Mouse (Mus musculus) liver, adult (tissue): ENCODE measurements around the gene Gbx2.

Source experiments
- GATA4 ChIP-seq: IDR thresholded peaks from 2 replicates; pipeline ENCODE4 v1.6.1; 2014; ENCODE audit warnings: mild to moderate bottlenecking, low read length; ENCODE audit not compliant: insufficient replicate concordance

The Gbx2 gene

GRCm38 (mm10) chr1:89940961-89941524, 10.1 kb upstream of the Gbx2 start:
- TF ChIP-seq GATA4, result no peak

- no peak for TF ChIP-seq GATA4
These were observed 9.2 kb upstream of the Gbx2 start for GRCm38 (mm10) chr1:89939981-89940726.

DNA sequence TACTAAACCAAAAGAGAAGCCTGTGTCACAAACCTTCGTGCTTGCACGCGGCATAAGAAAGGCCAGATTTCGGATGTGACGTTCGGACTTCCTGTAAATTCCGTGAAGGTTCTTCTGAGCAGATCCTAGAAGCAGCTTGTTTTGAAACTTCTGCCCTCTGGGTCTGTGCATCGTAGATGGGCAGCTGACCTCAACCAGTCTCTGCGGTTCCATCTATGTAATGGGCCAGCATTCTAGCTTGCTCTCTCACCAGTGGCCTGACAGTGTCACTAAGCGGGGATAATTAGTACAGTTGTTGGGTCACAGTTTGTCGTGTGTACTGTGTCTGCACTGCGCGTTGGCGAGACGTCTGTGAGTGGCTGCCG, 8.6 kb upstream of the Gbx2 start:
- no peak for TF ChIP-seq GATA4

GRCm38 (mm10) chr1:89938884-89939595, 8.1 kb upstream of the Gbx2 start:
- TF ChIP-seq GATA4, result no peak

GRCm38 (mm10) chr1:89935493-89936348, 4.7 kb upstream of the Gbx2 start:
- no peak for TF ChIP-seq GATA4

DNA sequence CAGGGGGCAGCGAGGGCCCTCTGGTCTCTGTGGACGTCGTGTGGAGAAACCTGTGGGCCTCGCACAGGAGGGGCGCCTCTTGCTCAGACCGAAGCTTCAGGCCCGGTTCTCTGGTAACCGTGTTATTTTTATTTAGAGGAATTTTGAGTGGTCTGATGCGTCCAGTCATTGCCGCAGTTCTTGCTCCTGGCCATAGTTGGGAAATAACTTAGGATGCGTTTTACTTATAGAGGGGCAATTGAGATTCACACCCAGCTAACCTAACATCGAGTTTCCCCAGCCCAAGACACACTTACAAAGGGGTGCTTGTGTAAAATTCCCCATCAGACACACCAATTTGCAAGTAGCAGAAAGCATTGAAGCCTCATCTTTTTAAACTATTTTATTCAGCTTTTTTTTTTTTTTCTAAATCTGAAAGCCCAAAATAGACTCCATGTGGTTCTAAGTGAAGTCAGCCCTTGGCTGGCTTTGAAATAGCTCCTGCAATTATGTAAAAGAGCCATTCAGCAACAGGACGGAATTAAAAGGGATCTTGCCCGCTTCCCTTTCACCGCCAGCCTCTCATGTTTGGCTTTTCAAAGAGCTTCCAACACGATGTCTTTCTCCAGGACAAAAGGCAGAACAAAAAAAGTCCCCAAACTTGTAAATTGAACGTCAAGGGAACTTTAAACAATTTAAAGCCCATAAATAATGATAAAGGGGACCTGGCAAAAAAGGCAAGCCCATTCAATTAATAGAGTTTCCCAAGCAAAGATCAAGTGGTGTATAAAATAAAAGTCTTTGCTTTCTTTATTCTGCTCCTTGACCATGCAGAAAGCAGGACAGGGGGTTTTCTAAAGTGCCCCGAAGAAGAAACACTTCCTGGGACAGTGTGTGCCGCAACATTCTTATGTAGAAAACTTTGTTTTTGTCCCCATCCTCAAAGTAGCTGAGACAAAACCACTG, 3.6 kb upstream of the Gbx2 start:
- no peak for TF ChIP-seq GATA4

DNA sequence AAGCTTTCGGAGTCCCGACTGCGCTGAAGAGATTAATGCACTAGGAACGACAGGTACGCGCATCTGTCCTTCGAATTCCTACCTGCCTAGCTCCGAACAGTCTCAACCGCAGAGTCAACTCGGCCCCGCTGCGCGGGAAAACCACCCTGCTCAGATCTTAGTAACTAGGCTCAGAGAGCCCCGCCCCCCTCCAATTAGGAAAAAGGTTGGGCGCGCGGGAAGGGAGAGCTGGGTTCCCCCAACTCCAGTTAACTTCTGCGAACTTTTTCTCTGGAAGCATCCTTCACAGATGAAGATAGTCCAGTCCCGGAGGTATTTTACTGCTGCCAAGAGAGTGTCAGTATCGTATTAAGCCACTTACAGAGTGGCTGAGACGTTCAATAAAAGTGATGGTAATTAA, 2.8 kb upstream of the Gbx2 start:
- TF ChIP-seq GATA4, result no peak

DNA sequence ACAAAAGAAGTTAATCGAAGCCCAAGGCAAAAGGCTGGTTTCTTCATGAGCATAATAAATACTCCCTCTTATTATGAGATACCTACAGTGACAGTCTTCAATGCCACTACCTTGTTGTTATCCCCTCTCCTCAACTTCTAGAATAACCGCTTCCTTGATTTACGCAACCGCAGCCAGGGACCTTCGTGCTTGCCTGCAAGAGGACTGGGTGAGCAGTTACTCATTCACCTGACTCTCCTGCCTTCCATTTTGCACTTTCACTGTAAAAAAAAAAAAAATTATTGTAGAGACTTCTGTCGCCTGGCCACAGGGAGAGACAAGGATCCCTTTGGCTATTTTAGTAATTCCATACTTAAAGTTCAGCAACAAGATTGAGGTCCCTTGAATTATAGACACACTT, 2.0 kb upstream of the Gbx2 start:
- TF ChIP-seq GATA4, result no peak

DNA sequence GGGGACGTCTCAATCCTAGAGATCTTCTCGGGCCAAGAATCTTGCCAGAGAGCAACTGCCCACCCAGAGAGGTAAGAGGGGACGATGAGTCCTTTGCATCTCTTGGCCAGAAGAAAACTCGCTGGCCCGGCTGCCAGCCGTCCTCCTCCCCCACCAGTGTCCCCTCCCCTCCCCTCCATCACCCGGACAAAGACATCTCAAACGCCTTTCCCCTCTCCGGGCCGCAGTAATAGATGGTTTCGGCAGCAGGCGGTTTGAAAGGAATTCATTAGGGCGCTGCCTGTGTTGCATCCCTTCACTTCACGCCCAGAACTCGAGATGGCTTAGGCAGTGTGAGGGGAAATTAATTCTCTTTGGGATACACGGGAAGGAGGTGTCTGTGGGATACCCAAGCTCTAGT, 1.6 kb upstream of the Gbx2 start:
- no peak for TF ChIP-seq GATA4

DNA sequence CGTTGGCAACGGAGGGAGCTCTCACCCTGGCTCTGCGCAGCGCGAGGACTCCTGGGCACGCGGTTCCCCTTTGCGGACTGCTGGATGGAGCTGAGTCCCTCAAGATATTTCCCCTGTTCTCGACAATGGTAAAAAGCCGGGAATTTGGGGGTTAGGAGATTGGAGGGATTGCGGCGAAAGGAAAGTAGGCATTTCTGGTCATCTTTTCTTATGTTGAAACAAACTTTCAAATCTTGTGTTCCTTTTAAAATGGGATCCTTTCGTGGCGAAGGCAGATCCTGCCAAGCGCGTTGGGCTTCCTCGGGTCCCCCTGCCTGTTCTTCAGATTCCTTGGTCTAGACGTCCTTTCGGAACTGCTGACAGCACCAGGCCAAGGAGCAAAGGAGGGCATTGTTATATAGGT, 1.0 kb upstream of the Gbx2 start:
- no peak for TF ChIP-seq GATA4

DNA sequence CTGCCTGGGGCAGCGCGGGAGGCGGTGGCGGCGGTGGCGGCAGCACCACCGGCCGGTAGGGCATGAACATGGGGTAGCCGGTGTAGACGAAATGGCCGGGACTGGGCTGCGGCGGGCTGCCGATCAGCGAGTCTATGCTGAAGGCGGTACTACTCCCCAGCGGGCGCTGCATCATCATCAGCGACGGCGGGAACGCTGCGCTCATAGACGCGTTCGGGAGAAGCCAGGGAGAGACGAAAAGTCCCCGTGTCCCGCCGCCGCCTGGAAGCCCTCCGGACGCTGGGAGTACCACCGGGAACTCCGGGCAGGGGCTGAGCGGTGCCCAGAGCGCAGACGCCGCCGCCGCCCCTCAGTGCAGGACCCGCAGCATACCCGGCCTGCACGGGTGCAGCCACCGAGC, 428 bp downstream of the Gbx2 start:
- TF ChIP-seq GATA4, result no peak

DNA sequence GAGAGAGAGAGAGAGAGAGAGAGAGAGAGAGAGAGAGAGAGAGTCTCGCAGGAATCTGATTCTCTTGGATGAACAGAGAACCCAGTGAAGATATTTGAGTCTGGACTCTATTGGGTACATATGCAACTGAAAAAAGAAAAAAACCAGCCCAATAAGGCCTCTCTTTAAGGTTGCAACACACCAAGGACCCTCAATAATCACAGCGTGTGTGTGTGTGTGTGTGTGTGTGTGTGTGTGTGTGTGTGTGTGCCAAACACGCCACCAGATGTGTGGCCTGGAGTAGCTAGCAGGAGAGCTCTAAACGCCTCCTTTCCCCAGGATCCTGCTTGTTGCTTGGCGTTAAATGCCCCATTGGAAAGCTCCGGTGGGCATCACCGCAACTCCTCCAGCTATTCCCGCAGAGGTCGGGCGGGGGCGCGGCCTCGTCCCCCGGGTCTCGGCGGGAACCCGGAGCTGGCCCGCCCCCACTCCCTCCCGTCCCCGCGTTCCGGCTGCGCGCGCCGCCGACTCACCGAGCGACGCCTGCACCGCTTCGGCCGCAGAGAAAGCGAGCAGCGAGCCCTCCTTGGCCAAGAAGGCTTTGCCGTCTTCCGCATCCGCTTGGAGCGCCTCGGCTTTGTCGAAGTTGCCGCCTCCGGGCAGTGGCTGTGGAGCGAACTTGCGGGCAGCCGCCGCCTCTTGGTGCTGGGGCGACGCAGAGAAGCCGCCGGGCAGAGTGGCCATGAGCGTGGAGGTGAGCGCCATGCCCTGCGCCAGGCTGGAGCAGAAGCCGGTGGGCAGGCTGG, 1.1 kb downstream of the Gbx2 start:
- TF ChIP-seq GATA4, result no peak

DNA sequence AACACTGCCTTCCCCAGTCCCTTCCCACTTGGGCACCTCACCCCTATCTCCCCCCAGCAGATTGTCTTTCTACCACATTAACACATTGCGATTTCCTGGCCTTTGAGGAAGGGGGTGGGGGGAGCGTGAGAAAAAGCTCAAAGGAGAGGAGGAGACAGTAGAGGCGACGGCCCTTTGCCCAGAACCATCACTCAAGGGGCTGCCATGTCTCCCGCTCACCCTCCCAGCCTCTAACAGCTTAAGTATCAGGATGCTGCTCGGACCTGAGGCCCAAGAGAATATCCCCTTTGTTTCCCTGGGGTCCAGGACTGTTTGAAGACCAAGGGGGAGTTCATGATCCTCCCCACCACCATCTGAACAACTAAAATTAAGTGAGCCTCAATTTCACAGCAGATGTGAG, 1.8 kb downstream of the Gbx2 start:
- no peak for TF ChIP-seq GATA4

DNA sequence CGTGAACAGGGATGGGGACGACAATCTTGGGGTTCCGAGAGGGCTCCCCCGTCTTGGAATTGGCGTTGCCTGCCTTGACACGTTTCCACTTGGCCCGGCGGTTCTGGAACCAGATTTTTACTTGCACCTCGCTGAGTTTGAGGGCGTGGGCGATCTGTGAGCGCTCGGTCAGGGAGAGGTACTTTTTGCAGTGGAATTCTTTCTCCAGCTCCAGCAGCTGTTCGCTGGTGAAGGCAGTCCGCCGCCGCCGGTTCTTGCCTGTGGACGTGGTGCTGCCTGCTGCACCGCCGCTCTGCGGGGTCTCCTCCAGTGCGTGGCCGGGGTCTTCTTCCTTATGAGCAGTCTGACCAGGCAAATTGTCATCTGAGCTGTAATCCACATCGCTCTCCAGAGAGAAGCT, 2.3 kb downstream of the Gbx2 start:
- TF ChIP-seq GATA4, result no peak
